Mouse (Mus musculus): ENCODE data around the gene Tex2. TPM values are rescaled to one million over a fixed set of nuclear protein-coding genes. Genes with fewer than 3 reads are reported as not detected.
"Not testable (repeated sequence)": the region's sequence is repeated elsewhere in the genome, so short reads cannot be mapped to it uniquely, and the experiment has no call there.

Gene Tex2
- total RNA-seq, 2 experiments from 2014 or later = 40.1 to 40.3 TPM

DNA sequence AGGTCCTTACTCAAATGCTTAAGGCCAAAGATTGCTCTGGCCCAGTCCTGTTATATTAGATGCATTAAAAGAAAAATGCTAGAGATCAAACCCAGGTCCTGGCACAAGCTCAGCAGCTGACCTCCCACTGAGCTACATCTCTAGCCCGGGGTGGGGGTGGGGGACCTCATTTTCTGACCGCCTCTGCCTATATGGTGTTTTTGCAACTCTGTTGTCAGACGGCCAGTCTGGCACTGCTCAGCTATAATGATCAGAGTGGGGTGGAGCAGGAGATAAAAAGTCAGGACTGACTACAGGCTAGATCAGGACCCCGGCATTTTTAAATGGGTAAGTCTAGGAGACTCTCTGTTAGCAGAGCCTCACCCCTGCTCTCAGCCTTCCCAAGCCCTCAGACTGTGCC lies 94.8 kb downstream of the Tex2 start:
- no peak for DNase-seq
- intact Hi-C loops (cut with DNase I) = no loop called here

DNA sequence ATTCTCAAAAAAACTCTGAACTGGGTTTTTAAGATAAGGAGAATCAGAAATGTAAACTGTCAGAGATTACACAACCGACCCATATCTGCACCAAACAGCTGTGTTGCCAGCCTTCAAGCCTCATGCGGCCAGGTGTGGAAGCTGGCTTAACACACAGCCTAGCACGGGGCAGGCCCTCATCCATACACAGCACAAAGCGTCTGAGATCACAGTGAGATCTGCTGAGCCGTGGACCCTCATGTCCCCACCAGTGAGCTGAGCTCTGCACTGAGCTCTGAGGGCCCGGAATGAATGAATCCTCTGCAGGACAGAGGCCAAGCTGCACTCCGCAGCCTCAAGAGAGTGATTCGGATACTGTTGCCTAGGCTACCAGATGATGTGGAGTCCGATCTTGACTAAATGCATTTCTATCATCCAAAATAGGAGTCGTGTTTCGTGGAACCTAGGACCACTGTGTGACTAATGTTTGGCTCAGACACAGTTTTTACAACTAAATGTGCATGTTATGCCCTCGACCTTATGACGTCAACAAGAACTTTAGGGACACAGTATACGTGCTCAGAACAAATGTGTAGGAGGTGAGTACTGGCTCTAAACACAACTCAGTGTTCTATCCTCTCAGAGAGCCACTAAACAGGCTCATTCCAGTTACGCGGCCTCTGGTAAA lies 98.0 kb downstream of the Tex2 start:
- intact Hi-C loops (cut with DNase I) = no loop called here
- no peak for DNase-seq

DNA sequence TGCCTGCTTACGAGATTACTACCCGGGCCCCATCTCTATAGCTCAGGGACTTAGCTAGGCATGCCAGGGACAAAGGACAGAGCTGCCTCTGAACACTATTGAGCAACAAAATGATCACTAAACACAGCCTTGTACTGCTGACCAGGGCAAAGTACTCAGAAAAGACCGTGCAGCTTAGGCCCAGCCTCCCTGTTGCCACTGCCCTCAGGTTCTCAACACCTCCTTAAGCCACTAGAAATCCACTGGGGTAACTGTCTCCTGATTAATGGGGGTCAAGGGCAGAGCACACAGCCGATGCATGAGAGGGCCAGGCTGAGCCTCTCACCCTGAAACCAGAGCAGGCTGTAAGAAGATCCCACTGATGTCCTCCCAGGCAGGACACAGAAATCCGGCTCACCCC lies 98.8 kb downstream of the Tex2 start:
- DNase-seq = no peak
- intact Hi-C loops (cut with DNase I) = loop anchor here (5.0 kb wide), 1 partner anchor 228 kb away; no protein-coding TSS in a partner anchor

DNA sequence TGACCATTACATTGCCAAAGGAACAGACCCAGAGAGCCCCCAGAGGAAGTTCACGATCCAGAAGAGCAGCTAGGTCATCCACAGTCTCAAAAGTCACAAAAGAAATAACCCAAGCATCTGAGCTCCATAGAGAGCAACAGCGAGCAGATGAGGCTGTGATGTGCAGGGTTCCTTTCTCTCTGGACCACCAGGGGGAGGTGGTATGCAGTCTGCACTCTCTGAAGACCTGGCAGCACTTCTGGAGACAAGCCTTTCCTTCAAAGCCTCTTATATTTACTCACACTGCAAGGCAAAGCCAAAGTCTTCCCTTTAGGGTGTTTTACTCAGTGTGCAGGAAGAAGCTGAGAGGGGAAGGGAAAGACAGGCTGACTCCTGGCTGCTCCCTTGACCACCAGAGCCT lies 100.1 kb downstream of the Tex2 start:
- DNase-seq = peak; percentile 79 to 82
- intact Hi-C loops (cut with DNase I) = loop anchor here (1.0 to 5.0 kb wide), 2 partner anchors 114 to 229 kb away; no protein-coding TSS in a partner anchor

DNA sequence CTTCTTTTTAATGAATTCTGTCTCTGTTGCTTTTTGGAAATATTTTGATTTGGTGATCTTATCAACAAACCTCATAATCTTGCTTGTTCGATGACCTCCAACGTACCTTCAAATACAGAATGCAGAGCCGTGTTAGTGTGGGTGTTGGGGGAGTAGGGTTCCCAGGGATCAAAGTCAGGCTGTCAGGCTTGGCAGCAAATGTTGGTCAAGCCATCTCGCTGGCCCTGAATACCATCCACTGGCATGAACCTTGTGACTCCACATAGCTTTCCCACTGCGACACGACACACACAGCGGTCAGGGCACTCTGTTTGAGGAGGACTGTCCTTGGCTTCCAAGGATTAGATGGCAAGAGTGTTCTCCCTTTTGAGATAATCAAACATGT lies 101.2 kb downstream of the Tex2 start:
- DNase-seq = no peak
- intact Hi-C loops (cut with DNase I) = loop anchor here (5.0 kb wide), 1 partner anchor 230 kb away; no protein-coding TSS in a partner anchor

DNA sequence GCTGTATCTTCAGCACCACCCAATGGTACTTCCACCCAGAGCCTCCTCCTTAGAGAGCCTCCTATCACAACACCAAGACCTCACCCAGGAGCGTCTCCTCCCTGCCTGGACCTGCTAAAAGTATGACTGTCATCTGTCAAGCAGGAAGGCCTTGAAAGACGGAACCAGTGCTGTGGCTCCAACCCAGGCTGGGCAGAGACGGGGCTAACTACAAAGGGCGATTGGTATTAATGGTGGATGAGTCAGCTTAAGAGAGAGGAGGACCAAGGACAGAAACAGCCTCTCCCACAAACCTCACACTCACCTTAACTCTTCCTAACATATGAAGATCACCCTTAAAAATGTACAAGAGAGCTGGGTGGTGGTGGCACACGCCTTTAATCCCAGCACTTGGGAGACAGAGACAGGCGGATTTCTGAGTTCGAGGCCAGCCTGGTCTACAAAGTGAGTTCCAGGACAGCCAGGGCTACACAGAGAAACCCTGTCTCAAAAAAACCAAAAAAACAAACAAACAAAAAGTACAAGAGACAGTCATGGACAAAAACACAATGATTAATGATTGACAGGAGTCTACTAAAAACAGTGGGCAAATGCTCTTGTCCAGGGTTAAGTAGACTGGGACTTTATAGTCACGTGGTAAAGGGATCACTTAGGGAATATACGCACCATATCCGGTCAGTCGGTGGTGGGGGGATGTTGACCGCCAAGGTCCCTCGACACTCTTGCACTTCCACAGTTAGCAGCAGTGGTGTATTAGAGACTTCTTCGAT lies 101.8 kb downstream of the Tex2 start:
- intact Hi-C loops (cut with DNase I) = loop anchor here (5.0 kb wide), 1 partner anchor 231 kb away; no protein-coding TSS in a partner anchor
- DNase-seq = no peak

DNA sequence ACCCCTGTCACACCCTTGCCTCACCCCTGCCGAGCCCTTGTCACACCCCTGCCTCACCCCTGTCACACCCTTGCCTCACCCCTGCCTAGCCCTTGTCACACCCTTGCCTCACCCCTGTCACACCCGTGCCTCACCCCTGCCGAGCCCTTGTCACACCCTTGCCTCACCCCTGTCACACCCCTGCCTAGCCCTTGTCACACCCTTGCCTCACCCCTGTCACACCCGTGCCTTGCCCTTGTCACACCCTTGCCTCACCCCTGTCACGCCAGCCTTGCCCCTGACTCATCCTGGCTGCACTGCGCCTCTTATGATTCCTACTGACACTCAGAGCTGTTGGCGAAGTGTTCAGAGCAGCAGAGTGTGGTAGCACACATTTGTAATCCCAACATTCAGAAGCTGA lies 105.6 kb downstream of the Tex2 start:
- intact Hi-C loops (cut with DNase I) = no loop called here
- no peak for DNase-seq

DNA sequence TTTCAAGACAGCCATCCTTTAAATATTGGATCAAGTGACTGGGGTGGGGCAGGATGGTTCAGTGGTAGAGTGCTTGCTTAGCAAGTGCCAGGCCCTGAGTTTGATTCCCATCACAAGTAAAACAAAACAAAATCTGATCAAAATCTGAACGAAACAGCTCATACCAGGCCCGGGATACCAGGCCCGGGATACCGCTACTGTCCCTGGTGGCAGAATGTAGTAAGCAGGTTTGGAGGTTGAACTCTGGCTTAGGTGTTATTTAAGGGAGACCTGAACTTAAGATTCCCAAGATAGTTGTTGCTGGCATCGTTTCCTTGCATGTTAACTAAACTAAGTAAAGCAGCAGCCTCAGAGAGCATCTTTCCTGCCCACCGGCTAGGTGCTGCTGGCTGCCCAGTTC lies 107.0 kb downstream of the Tex2 start:
- no peak for DNase-seq
- intact Hi-C loops (cut with DNase I) = no loop called here

DNA sequence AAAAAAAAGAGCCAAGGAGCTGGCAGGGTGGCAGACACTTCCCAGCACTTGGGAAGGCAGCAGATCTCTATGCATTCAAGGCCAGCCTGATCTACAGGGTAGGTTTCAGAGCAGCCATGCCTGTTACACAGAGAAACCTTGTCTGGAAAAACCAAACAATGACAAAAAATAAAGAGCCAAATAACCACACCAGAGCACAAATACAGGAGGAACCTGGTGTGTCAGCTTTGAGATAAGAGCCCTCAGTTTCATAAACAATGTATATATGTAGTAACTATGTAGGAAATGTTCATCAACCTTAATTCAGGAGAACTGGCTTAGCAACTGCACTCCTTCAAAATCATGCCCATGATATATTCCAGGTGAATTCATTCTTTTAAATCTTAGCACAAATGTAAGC lies 109.1 kb downstream of the Tex2 start:
- DNase-seq = no peak
- intact Hi-C loops (cut with DNase I) = no loop called here

DNA sequence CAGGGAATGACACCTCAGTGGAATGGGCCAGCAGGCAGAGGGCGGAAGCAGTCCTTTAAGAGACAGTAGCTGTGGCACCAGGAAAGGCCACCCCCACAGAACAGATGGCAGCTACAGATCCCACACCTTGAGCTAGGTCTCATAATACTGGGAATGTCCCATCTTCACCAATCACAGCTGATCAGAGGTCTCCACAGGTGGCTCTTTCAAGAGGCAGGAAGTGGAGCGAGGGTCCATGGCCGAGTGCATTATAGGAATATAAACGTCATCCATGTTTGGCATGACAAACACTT lies 109.9 kb downstream of the Tex2 start:
- no peak for DNase-seq
- intact Hi-C loops (cut with DNase I) = no loop called here

DNA sequence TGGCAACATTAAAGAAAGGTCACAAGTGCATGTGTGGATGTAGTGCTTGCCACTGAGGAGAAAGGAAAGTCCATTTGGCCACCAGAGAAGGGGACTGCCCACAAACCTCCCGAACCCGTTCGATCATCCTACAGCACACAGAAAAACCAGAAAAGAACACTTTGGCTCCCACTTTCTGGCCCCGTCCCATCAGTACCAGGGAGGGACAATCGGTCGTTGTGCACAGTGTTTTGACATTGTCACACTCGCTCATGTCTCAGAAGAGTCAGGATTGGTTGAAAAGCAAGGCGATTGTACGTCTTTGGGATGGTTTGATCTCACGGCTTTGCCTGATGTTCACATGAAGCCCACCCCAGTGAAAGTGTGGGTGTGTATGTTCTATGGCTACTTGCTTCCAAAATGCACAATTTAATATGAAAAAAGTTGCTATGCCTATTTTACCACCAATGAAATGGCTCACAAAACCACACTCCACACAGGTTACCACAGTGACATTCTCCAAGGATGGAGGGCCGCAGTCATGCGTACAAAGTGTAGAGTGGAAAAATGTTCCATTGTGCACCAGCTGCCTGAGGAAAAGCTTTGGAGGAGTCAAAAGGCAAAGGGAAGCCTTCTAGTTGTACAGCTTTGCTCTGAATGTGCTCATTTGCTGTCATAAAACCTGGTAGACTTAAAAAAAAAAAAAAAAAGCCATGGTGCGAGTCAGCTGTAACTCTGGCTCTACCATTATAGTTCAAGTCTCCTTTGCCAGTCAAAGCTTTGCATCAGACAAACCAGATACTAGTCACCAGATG lies 110.4 kb downstream of the Tex2 start:
- intact Hi-C loops (cut with DNase I) = no loop called here
- no peak for DNase-seq

DNA sequence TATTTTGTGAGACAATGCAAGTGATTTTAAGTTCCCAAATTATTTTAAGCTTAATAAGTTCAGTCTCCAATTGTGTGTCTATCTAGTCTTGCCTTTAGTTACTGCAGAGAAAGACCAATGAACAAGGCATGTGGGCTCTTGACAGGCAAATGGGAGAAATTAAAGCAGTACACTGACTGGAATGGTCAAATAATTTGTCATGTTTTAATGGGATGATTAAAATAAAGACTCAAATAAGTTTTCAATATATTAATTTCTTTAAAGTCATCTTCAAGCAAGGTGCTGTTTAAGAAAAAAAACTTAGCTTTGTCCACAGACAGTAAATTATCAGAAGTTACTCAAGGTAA lies 111.1 kb downstream of the Tex2 start:
- intact Hi-C loops (cut with DNase I) = no loop called here

DNA sequence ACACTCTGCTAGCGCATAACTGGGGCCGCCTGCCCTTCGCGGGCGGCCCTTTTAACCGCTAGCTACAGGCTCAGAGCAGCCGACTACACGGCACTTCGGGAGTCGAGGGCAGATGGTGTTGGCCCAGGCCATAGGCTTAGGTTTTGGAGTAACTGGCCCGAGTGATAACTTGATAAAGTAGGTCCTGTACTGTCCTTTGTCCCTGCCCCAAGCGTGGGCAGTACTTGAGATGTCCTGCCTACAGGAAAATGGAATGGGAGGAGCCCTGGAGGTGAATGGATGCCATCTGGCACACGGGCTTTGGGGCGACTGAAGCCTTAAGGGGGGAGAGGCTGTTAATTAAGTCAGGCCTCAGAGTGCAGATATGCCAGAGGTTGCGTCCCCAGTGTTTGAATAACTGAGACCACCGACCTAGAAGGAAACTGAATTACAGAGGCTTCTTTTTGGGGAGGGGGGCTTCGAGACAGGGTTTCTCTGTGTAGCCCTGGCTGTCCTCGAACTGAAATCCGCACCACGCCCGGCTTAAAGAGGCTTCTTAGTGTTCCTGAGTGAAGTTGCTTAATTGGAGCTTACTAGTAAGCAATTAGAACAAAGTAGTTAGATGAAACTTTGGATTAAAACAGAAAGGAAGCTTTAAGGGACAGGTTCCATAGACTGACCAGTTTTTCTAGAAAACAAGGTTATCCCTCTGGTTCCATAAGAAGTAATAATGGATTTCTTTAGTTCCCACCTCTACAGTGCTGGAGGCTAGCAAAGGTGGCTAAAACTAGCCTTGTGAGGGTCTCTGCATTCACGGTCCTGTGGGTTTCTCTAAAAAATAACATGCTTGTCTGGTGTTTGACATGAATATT lies 111.7 kb downstream of the Tex2 start:
- peak; percentile 82 to 86 for DNase-seq
- intact Hi-C loops (cut with DNase I) = no loop called here

More for the DNA sequence above, 111.1 kb downstream of the Tex2 start:
- no peak for DNase-seq

DNA sequence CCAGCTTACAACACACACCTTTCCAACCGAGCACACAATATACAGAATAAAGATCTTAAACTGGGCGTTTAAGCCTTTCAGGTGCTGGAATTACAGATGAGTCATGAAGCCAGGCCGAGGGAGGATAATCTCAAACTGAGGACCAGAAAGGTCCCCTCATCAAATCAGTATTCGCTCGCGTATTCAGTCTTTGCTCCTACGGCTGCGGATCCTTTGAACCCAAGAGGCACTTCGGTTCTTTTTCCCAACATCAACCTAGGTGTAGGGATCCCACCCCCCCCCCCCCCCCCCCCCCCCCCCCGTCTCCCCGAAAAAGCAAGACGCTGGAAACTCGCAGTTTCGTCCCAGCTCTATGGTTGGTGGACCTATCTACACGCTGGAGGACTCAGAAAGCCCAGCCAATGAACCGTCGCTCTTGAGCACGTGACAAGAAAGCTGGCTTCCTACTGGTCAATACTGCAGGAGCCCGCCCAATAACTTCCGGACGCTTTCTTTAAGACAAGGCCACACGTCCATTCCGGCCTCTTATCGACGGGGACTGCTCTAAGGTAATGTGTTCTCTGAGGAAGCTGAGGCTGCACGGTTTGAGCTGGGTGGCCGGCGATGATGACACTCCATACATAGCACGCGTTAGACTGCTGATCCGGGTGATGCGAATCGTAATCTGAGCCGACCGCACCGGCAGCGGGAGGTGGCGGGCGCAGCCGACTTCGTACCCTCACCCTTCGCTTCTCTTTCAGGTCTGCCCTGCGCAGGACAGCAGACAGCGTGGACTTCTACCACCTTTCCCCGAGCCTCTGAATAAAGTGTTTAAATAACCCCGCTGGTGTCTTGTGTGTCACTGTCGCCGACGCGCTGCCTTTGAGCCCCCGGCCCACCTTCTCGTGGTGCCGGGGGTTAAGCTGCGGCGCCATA lies 112.6 kb downstream of the Tex2 start:
- intact Hi-C loops (cut with DNase I) = no loop called here

DNA sequence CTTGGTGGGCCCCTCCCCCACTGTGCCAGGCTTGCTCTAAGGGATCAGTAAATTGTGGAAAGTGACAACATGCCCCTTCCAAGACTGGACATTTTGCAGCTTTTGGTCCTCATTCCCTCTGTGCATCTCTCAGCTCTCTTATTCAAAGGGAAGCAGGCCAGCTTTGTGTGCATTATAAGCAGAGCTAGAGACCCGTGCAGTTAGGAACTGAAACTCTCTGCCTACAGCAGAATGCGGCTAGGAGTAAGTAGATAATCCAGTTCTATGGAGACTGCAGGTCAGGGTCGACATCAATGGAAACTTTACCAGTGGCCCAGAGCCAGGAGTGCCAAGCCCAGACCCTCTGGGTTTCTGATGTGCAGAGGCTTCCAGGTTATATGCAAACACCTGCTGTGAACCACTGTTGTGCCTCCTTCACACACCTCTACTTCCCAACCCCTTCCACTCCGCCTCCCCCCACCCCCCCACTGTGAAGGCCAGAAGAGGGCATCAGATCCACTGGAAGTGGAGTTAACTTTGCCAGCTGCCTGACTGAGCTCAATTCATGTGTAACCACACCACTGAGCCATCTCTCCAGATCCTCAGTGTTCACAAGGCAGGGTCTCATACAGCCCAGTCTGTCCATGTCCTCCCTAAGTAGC lies 114.4 kb downstream of the Tex2 start:
- intact Hi-C loops (cut with DNase I) = no loop called here
- no peak for DNase-seq

More for the DNA sequence above, 112.6 kb downstream of the Tex2 start:
- peak; percentile 97 for DNase-seq

DNA sequence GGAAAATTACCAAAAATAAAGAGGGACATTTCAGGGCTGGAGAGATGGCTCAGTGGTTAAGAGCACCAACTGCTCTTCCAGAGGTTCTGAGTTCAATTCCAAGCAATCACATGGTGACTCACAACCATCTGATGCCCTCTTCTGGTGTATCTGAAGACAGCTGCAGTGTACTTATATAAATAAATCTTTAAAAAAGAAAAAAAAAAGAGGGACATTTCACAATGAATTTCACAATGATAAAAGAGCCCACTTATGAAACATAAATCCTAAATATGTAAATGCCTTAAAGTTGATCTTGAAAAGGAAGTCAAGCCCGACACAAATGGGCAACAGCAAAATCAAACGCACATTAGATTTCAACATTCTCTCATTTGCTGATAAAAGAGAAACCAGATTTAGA lies 115.3 kb downstream of the Tex2 start:
- no peak for DNase-seq
- intact Hi-C loops (cut with DNase I) = no loop called here

DNA sequence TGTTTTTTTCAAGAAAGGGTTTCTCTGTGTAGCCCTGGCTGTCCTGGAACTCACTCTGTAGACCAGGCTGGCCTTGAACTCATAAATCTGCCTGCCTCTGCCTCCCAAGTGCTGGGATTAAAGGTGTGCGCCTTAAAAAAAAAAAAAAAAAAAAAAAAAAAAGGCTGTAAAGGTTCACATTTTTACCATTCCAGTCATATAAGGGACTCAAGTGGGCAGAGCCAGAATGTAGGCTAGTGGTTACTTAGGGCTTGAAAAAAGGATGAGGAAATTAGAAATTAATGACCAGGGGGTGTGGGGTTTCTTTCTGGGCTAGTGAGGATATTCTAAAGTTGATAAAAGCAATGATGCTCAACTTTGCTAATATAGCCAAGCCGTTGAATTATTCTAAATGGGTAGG lies 116.2 kb downstream of the Tex2 start:
- DNase-seq; intact Hi-C loops (cut with DNase I): not testable (repeated sequence)

DNA sequence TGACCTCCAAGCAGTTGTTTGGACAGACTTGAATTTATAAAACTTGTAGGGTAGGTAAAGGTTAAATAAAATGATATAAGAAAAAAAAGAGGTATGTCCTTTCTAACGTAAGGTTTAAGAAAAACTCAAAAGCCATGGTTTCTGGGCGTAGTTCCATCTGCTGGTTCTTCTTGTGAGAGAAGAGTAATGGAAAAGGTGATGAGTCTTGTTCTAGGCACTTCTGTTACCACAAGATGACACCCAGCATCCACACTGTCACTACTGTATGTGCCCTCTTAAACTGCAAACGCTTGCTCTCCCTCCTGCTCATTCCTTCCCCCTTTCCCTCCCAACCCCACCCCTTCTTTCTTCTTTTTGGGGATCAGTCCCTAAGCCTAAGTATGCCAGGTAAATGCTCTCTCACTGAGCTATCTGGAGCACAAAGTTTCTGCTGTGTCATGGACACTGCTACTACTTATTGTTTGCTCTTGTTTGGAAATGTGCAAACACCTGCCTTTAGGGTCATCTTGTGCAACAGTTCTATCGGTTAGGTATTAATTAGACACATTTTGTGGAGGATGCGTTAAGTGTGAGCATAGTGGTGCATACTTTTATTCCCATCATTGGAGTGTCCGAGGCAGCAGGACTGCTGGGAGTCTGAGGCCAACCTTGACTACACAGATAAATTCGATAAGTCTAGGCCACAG lies 120.1 kb downstream of the Tex2 start:
- intact Hi-C loops (cut with DNase I) = no loop called here
- DNase-seq = no peak

DNA sequence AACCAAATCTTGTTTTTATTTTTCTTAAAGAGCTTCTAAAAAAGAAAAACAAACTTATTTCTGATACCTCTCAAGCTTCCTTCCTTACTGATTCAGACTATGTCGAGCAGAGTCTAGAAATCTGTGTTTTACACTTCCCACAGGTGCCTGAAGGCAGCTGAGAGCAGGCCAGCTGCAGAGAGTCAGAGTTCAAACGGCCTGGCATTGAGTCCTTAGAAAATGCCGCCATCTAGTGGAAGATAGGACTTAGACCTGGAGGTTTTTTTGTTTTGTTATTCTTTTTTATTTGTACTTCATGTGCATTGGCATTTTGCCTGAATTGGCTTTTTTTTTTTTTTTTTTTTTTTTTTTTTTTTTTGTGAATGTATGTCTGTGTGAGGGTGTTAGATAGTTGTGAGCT lies 121.8 kb downstream of the Tex2 start:
- intact Hi-C loops (cut with DNase I) = loop anchor here (1.0 kb wide), 1 partner anchor 73 kb away; no protein-coding TSS in a partner anchor
- DNase-seq = peak; percentile 81 to 84
